Mouse (Mus musculus) left cerebral cortex, postnatal 10 days (tissue): ENCODE measurements around the gene Fry. TPM values are rescaled to one million over a fixed set of nuclear protein-coding genes. Genes with fewer than 3 reads are reported as not detected.

Experiments used
- DNase-seq, 2 experiments: peaks; one replicate each; pipeline ENCODE4 v3.0.0; 2021 to 2022; ENCODE audit warnings: low spot score in 2 of 2, mixed read lengths in 1 of 2; ENCODE audit errors: extremely low spot score in 1 of 2
- intact Hi-C: fragments of 180-260 bp; cut with DNase I; formaldehyde crosslinking; loops from one replicate; pipeline ENCODE4 v1.15.1; 2025
- total RNA-seq, 2 experiments: library from RNA; stranded (reverse); gene quantifications; 2 replicates each; pipeline ENCODE4 v1.2.3; 2021

Fry gene
- total RNA-seq, 2 experiments from 2014 or later = 201 to 205 TPM

DNA sequence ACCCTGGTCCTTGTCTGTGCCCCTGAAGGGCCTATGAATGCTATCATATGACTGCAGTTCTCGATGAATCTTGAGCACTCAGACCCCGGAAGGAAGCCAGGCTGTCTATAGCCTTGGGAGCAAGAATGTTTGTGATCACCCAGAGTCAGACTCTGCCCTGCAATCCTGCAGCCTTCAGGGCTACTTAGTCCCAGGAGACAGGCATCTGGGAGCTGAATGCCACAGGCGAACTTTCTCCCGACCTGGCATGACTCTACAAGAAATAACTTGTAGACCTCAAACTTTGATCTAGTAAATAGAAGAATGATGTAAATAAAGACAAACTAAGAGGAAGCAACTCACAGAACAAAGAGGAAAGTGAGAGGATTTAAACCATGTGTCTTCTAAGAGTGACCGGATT lies 40.7 kb downstream of the Fry start:
- intact Hi-C loops = loop anchor here (5.0 kb wide), 1 partner anchor 62 kb away; no protein-coding TSS in a partner anchor
- peak in 1 of 2 experiments; percentile 40 for DNase-seq

DNA sequence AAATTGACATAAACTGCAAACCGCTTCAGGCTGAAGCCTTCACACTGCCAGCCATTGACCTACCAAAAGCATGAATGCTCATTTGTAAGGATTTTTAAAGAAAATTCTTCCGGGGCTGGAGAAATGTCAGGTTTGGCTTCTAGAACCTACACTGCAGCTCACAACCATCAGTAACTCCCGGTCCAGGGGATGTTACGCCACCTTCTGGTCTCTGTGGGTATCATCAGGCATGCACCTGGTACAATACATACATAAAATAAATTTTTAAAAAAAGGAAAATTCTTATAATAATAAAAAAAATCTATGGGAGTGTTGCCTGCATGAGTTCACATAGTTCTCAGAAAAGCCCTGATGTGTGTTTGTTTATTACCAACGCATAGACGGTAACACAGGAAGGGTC lies 42.7 kb downstream of the Fry start:
- intact Hi-C loops = loop anchor here (10.0 kb wide), 2 partner anchors 204 to 504 kb away; partner anchors contain the start of gene N4bp2l2
- DNase-seq = no peak

DNA sequence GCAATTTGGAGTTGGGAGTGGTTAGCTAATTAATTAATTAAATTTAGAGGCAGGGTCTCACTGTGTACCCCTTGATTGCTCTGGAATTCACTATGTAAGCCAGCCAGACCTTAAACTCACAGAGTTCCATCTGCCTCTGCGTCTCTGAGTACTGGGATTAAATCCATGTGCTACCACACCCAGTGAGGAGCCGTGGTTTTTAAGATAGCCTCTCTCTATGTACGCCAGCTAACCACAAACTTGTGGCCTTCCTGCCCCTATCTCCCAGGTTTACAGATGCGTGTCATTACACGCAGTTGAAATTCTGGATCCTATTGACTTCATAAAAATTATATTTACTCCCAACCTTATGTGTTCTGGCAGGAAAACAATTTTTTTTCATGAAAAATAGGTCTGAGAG lies 43.5 kb downstream of the Fry start:
- intact Hi-C loops = loop anchor here (10.0 kb wide), 2 partner anchors 203 to 503 kb away; partner anchors contain the start of gene N4bp2l2
- no peak for DNase-seq

- intact Hi-C loops = loop anchor here (10.0 kb wide), 2 partner anchors 200 to 500 kb away; partner anchors contain the start of gene N4bp2l2
- DNase-seq = no peak
Observed at GRCm38 (mm10) chr5:150164671-150165070, 46.2 kb downstream of the Fry start.

GRCm38 (mm10) chr5:150166811-150167210 lies 48.4 kb downstream of the Fry start:
- no peak for DNase-seq
- intact Hi-C loops = loop anchor here (10.0 kb wide), 2 partner anchors 198 to 498 kb away; partner anchors contain the start of gene N4bp2l2

DNA sequence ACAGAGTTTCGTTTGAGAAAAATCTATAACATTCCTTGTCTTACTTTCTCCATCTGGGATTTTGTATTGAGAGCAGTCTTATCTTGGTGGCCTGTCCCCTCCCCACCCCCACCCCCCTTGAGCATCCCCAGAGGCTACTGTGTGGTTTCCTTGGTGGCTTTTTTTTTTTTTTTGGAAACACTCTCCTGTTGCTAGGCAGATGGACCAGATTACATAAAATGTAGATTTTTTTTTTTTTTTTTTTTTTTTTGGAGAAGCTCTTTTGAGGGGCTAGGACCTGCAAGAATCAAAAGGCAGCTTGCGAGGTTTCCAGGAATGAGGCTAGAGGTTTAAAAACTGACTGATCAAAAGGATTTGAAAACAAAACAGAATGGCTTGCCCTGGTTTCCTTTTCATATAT lies 48.8 kb downstream of the Fry start:
- DNase-seq = no peak
- intact Hi-C loops = loop anchor here (10.0 kb wide), 2 partner anchors 198 to 498 kb away; partner anchors contain the start of gene N4bp2l2

- intact Hi-C loops = loop anchor here (10.0 kb wide), 2 partner anchors 196 to 496 kb away; partner anchors contain the start of gene N4bp2l2
- peak; percentile 76 to 79 for DNase-seq
Observed at GRCm38 (mm10) chr5:150168712-150169111, 50.3 kb downstream of the Fry start.

GRCm38 (mm10) chr5:150171562-150171961 lies 53.1 kb downstream of the Fry start:
- peak in 1 of 2 experiments; percentile 46 for DNase-seq
- intact Hi-C loops = loop anchor here (10.0 kb wide), 1 partner anchor 263 kb away; no protein-coding TSS in a partner anchor

GRCm38 (mm10) chr5:150173869-150174268 lies 55.4 kb downstream of the Fry start:
- DNase-seq = no peak
- intact Hi-C loops = loop anchor here (10.0 kb wide), 1 partner anchor 261 kb away; no protein-coding TSS in a partner anchor

DNA sequence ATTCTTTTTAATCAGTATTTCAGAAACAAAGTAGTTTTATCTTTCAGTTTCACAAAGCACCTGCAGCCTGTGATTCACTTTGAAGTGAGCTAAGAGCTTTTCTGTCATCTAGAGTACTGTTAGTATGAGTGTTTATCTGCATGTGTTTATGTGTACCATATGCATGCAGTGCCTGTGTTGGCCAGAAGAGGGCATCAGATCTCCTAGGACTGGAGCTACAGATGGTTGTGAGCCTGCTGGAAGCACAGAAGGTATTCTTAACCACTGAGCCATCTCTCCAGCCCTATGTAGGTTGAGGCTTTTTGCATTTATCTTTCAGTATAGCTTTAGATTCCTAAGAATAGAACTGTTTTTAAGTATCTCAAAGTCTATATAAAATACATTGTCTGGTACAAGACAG lies 56.5 kb downstream of the Fry start:
- intact Hi-C loops = loop anchor here (10.0 kb wide), 1 partner anchor 260 kb away; no protein-coding TSS in a partner anchor
- DNase-seq = no peak

DNA sequence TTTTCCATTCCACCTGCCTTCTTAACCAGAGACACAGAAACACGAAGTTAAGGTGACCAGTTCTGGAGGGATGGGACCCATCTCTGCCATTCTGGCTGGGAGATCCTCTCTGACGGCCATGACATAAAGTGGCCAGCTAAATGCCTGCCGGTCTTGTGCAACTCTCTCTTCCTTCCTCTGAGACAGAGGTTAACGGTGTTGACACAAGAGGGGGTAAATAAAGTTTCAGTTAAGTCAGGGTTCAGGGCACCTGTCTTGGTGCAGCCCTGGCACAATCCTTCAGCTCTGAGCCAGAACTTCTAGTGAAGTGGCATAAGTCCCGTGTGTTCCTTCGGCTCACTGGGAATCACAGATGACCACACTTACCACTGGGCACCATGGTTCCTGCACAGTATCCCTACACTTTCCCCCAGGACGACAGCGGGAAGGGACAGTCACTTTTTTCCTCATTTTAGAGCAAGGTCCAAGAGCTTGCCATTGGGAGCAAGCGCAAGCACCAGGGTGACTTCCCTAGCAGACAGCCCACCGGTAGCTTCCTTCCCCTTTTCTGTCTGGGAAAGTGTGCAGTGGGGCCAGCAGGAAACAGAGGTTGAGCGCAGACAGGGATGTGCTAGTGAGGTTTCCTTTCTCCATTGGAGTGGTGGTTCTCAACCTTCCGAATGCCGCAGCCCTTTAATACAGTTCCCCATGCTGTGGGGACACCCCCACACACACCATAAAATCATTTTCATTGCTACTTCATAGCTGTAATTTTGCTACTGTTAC lies 58.0 kb downstream of the Fry start:
- intact Hi-C loops = loop anchor here (10.0 kb wide), 1 partner anchor 258 kb away; no protein-coding TSS in a partner anchor

DNA sequence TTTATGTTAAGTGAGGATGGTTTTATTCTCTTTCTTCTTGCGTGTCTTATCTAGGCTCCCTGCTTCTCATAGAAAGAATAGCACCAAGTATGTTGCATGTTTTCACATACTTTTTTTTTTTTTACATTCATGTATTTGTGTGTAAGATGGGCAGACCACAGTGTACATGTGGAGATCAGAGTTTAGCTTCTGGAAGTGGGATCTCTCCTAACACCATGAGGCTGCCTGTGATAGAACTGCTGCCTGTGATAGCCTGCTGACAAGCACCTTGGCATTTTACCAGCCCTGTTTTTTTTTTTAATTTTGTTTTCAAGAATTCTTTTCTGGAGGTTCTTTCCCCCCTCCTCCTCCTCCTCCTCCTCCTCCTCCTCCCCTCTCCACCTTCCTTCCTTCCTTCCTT lies 59.3 kb downstream of the Fry start:
- no peak for DNase-seq
- intact Hi-C loops = loop anchor here (10.0 kb wide), 1 partner anchor 257 kb away; no protein-coding TSS in a partner anchor

More for the DNA sequence above, 58.0 kb downstream of the Fry start:
- DNase-seq = no peak

DNA sequence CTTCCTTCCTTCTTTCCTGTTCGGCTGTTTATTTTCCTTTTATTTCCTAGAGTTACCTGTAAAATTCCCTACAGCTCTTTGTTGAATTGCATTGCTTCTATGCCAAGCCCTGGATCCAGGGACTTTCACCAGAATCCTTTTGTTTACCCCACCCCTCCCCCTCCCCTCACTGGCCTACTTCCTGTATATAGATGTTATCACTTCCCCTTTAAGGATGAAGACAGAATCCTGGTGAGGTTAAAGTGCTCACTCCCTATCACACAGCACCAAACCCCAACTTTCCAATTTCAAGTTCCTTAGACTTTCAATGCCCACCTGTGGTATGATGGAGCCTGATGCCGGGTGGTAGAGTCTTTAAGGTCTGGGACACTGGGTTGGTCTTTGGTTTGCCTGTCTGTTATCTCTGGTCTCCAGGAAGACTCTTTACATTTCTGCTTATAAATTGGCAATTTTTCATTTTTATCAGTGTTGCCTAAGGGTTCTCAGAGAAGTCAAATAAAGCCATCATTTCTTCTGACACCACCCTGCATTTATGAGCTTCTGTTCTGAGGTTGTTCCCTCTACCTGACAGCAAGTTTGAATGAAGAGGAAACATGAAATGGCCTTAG lies 59.9 kb downstream of the Fry start:
- intact Hi-C loops = loop anchor here (10.0 kb wide), 1 partner anchor 257 kb away; no protein-coding TSS in a partner anchor

DNA sequence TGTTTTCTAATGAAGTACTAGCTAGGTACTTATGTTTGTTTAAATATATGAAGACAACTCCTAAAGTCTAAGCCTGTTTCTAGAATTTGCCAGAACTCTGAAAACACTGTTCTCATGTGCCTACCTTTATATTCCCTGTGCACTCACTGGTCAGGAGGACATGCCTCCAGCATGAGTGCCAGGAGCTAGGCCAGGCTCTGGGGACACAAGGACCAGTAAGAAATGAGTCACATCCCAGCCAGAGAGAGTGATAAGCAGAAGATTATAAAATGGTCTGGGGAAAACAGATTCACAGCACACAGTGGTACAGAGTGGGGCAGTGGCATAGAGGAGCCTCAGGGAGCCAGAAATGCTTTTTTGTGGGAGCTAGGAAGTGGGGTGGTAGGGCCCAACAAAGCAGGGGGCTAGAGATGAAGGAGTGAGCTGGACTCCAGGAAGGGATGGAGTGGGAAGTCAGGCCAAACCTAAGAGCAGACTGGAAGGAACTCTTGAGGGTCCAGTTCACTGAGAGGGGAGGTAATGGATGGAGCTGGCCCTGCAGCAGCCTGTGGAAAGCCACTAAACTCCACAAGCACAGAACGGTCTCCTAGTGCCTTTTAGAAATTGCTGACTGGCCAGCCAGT lies 62.7 kb downstream of the Fry start:
- no peak for DNase-seq
- intact Hi-C loops = no loop called here

More for the DNA sequence above, 59.9 kb downstream of the Fry start:
- DNase-seq = no peak

DNA sequence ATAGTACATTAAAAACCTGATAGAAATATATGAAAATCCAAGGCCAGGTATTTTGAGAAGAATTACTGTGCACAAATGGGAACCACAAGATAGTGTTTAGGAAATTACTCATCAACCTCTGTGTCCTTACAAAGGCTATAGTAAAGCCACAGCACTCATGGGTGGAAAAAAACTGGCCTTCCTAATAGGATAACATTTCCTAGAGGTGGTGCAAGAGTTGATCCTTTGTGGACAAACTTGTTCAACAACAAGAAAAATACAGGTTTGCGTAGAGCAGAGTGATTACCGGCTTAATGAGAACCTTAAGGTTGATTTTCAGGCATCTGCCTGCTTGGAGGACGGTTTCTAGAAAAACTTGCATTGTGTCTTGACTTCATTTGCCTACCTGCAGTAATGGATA lies 66.5 kb downstream of the Fry start:
- intact Hi-C loops = no loop called here
- DNase-seq = no peak

DNA sequence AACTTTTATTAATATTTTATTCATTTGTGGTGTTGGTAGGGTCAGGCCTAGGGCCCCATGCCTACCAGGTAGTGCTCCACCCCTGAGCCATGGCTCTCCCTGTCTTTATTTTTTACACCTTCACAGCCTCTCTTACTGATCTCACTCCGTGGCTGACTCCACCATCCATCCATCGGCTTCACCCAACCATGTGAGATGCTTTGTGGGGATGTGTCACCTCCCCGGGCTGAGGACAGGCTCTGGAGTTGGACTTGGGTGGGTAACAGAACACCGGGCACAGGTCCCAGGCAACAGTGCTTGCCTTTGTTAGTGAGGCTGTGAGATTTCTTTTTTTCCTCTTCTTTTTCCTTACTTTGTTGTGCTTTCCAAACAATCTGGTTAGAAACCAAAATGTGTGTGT lies 67.7 kb downstream of the Fry start:
- intact Hi-C loops = no loop called here

DNA sequence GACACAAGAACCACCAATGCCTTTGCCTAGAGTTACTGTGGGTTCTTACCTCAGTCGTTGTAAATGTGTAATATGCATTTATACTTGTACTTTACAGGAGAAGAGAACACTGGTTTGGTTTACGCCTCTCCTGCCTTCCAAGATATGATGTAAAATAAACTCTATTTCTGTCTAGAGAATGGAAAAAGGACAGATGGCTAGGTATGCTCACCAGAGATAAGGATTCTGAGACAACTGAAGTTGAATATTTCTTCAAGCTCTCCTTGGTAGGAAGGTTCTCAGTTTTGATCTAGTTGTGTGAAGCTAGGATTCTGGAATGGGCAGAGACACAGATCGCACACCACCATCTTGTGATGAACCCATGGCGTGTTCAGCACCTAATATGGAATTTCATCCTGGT lies 68.2 kb downstream of the Fry start:
- intact Hi-C loops = no loop called here
- no peak for DNase-seq

More for the DNA sequence above, 67.7 kb downstream of the Fry start:
- no peak for DNase-seq

DNA sequence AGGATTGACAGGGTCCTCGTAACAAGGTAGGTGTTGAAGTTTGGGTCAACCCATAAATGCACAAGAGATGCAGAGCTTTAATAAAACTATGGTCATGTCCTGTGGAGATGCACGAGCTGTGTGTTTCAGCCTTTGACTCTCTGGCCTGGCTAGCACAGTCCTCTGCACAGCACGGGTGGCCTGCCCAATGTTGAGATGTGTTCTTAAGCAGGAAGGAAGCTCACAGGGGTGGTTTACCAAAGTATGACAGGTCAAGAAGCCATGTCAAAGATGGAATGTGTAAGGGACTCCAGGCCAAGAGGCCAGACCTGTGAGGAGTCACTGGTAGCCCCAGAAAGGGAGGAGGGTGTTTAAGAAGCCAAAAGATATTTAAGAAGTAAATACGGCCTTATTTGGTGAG lies 69.6 kb downstream of the Fry start:
- intact Hi-C loops = no loop called here
- DNase-seq = no peak
